Mouse (Mus musculus) urinary bladder, postnatal 10 days (tissue): ENCODE measurements around the gene Rxfp4.

Experiments
- DNase-seq: peaks from one replicate; pipeline ENCODE4 v3.0.0; 2022; ENCODE audit warnings: low spot score

The Rxfp4 gene

GRCm38 (mm10) chr3:88651669-88652618 lies 998 bp downstream of the Rxfp4 start:
- no peak for DNase-seq

- DNase-seq, result no peak
Measured at GRCm38 (mm10) chr3:88650713-88651504, 2.0 kb downstream of the Rxfp4 start.

GRCm38 (mm10) chr3:88649967-88650366 lies 3.0 kb downstream of the Rxfp4 start:
- no peak for DNase-seq

- no peak for DNase-seq
Measured at GRCm38 (mm10) chr3:88649186-88649585, 3.8 kb downstream of the Rxfp4 start.

GRCm38 (mm10) chr3:88648452-88649168 lies 4.3 kb downstream of the Rxfp4 start:
- DNase-seq, result no peak

- no peak for DNase-seq
Measured at GRCm38 (mm10) chr3:88647779-88648413, 5.0 kb downstream of the Rxfp4 start.

GRCm38 (mm10) chr3:88647076-88647475 lies 5.9 kb downstream of the Rxfp4 start:
- no peak for DNase-seq

GRCm38 (mm10) chr3:88646426-88646995 lies 6.4 kb downstream of the Rxfp4 start:
- no peak for DNase-seq

GRCm38 (mm10) chr3:88645937-88646336 lies 7.0 kb downstream of the Rxfp4 start:
- no peak for DNase-seq

- DNase-seq, result no peak
Measured at GRCm38 (mm10) chr3:88643078-88643477, 9.9 kb downstream of the Rxfp4 start.

- DNase-seq, result no peak
Measured at GRCm38 (mm10) chr3:88640676-88641075, 12.3 kb downstream of the Rxfp4 start.

GRCm38 (mm10) chr3:88639239-88639638 lies 13.7 kb downstream of the Rxfp4 start:
- DNase-seq, result no peak

GRCm38 (mm10) chr3:88637134-88637533 lies 15.8 kb downstream of the Rxfp4 start:
- no peak for DNase-seq

GRCm38 (mm10) chr3:88636555-88636986 lies 16.4 kb downstream of the Rxfp4 start:
- no peak for DNase-seq

GRCm38 (mm10) chr3:88635506-88636275 lies 17.3 kb downstream of the Rxfp4 start:
- DNase-seq, result no peak

- DNase-seq, result no peak
Measured at GRCm38 (mm10) chr3:88633056-88633455, 19.9 kb downstream of the Rxfp4 start.

- DNase-seq, result no peak
Measured at GRCm38 (mm10) chr3:88631921-88632587, 20.9 kb downstream of the Rxfp4 start.

GRCm38 (mm10) chr3:88630849-88631341 lies 22.0 kb downstream of the Rxfp4 start:
- no peak for DNase-seq

- DNase-seq, result no peak
Measured at GRCm38 (mm10) chr3:88630018-88630417, 22.9 kb downstream of the Rxfp4 start.

- no peak for DNase-seq
Measured at GRCm38 (mm10) chr3:88629244-88629643, 23.7 kb downstream of the Rxfp4 start.
